Mouse (Mus musculus) embryonic facial prominence, embryonic 12.5 days (tissue): ENCODE data around the gene Rap1gap2. TPM values are rescaled to one million over a fixed set of nuclear protein-coding genes. Genes with fewer than 3 reads are reported as not detected.
A peak's percentile ranks its signal among the peaks of the same experiment; 100 is the strongest.

Experiments used
- ATAC-seq: fragments of 200-750 bp; cut with Nextera tagmentation; 2 replicates; pipeline ENCODE4 v1.8.0; 2017; ENCODE audit not compliant: insufficient number of reproducible peaks, insufficient read depth, low FRiP score, low TSS enrichment
- H3K27ac ChIP-seq: fragments of 300-500 bp; sonication (generic); 2 replicates; pipeline ENCODE4 v1.5.1; 2016; ENCODE audit warnings: mild to moderate bottlenecking
- H3K27me3 ChIP-seq: fragments of 300-500 bp; sonication (generic); 2 replicates; pipeline ENCODE4 v1.6.1; 2016; ENCODE audit warnings: mild to moderate bottlenecking, moderate library complexity
- H3K36me3 ChIP-seq: fragments of 300-500 bp; sonication (generic); 2 replicates; pipeline ENCODE4 v1.6.1; 2016; ENCODE audit warnings: mild to moderate bottlenecking
- H3K4me1 ChIP-seq: fragments of 300-500 bp; sonication (generic); 2 replicates; pipeline ENCODE4 v1.6.1; 2016
- H3K4me2 ChIP-seq: fragments of 300-500 bp; sonication (generic); replicated peaks from 2 replicates; pipeline ENCODE4 v1.6.1; 2016; ENCODE audit warnings: mild to moderate bottlenecking, moderate library complexity
- H3K4me3 ChIP-seq: fragments of 300-500 bp; sonication (generic); 2 replicates; pipeline ENCODE4 v1.5.1; 2016; ENCODE audit warnings: mild to moderate bottlenecking
- H3K9ac ChIP-seq: fragments of 300-500 bp; sonication (generic); 2 replicates; pipeline ENCODE4 v1.6.1; 2016; ENCODE audit warnings: mild to moderate bottlenecking, moderate library complexity
- H3K9me3 ChIP-seq: fragments of 300-500 bp; sonication (generic); 2 replicates; pipeline ENCODE4 v1.6.1; 2016; ENCODE audit warnings: mild to moderate bottlenecking, moderate library complexity
- WGBS: fragments of 180-500 bp; shearing (Covaris S2); methylation state at CpG from one replicate; pipeline ENCODE4 v1.1.7; 2016; 5-methylcytosine and 5-hydroxymethylcytosine counted together
- polyA plus RNA-seq: library from polyadenylated mRNA; unstranded; fragments of >200 nt; fragmentation: Nextera tagmentation; extraction: Ambion mirVana; gene quantifications from 2 replicates; pipeline ENCODE4 v1.2.1, GENCODE M21; 2016

The Rap1gap2 gene
- polyA plus RNA-seq, 1 experiment from 2014 or later: 3.6 TPM

DNA sequence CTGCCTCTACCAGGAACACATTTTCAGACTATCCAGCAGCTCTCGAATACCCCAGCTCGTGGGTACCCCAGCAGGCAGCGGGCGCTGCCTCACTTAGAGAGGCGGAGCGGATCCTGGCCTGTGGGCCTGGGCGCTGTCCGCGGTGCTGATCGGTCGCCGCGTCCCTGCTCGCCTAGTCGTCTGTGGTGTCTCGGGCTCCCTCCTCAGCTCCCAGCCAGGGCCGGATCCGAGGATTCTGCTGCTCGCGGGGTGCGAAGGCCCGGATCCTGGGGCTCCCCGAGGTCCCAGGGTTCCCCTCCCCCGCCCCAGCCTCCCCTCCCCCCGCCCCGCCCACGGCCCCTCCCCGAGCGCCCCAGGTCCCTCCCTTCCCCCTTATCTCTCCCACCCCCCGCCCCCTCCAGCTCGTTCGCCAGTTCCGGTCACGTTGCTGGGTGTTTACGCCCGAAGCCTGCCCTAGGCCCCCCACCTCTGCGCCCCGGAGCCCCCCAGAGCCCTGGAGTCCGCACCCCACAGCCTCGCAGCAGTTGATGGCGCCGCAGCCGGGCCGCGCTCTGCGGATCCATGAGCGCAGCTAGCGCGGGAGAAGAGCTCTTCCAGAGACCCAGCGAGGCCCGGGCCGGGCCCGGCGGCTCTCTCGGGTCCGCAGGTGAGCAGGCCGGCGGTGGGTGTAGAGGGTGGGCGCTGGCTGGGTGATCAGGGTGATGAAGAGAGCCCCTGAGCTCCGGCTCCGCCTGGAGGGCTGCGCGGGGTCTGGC, 8.7 kb upstream of the Rap1gap2 start, which contains the start of gene Ccdc92b:
Gene Ccdc92b (plus strand): TSS at position 405 of the 755 bp plus-strand sequence.
- under 1% methylated on average over 51 of the region's 63 CpGs for WGBS
- Histone ChIP-seq H3K27me3 (peaks cover 42% of the 10 kb centered on the region), H3K4me3 (peak within 1 kb of the TSS; percentile 37), H3K36me3 (no peaks in the 10 kb centered on the region), H3K9ac (peak within 1 kb of the TSS; percentile 24; the same call in 1 of the 2 replicates), H3K4me1 (peaks cover 8% of the 10 kb centered on the region; the same call in 1 of the 2 replicates), H3K27ac (no peak within 1 kb of the TSS), H3K4me2 (peak within 1 kb of the TSS; percentile 65), H3K9me3 (no peaks in the 10 kb centered on the region)
- peak; percentile 76 for ATAC-seq

DNA sequence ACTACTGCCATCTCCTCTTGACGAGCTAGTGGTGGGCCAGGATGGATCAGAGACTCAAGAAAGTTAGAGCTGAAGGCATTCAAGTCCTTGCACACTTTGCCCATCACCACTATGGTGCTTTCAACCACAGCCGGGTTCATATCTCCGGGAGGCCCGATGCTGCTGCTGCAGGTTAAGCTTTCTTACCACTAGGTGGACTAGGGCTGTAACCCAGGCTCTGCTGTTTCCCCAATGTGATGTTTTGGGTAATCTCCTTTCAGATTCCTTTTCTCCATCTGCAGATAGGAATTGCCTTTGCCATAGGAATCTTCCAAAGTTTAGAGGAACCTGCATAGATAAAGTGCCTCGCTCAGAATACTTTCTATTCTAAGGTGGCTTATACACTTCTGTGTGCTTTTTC, 4.9 kb upstream of the Rap1gap2 start:
- WGBS: 55% methylated on average over 5 of the region's 5 CpGs
- peaks cover 63% of the 10 kb centered on the region for H3K27me3 ChIP-seq

DNA sequence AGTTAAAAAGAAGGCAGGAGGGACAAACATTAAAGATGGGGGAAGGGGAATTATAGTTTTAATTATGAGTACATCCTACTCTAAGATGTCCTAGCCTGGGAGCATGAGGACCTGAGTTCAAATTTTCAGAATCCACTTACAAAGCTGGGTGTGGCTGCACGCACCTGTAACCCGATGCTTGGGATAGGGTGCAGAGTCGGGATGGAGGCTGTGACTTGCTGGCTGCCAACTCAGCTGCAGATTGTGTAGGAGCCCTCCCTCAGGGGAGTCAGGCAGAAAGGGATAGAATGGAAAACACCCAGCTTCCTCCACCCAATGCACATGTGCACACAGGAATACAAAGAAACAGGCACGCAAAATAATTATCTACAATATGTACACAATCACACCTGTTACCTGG, 2.7 kb upstream of the Rap1gap2 start:
- no peaks in the 10 kb centered on the region for H3K36me3 ChIP-seq
- H3K4me2 ChIP-seq: no peak overlapping the region
- no peaks in the 10 kb centered on the region for H3K9me3 ChIP-seq
- H3K27me3 ChIP-seq: peaks cover 61% of the 10 kb centered on the region
- no peak for ATAC-seq
- no peak overlapping the region for H3K27ac ChIP-seq
- no peak overlapping the region for H3K4me3 ChIP-seq
- peaks cover 4% of the 10 kb centered on the region; the same call in 1 of the 2 replicates for H3K4me1 ChIP-seq
- 65% methylated on average over 4 of the region's 4 CpGs for WGBS
- no peak overlapping the region for H3K9ac ChIP-seq

More for the DNA sequence above, 4.9 kb upstream of the Rap1gap2 start:
- Histone ChIP-seq H3K4me3 (no peak overlapping the region), H3K9me3 (no peaks in the 10 kb centered on the region), H3K27ac (no peak overlapping the region), H3K4me2 (no peak overlapping the region), H3K36me3 (no peaks in the 10 kb centered on the region), H3K9ac (no peak overlapping the region), H3K4me1 (peaks cover 12% of the 10 kb centered on the region)
- no peak for ATAC-seq

DNA sequence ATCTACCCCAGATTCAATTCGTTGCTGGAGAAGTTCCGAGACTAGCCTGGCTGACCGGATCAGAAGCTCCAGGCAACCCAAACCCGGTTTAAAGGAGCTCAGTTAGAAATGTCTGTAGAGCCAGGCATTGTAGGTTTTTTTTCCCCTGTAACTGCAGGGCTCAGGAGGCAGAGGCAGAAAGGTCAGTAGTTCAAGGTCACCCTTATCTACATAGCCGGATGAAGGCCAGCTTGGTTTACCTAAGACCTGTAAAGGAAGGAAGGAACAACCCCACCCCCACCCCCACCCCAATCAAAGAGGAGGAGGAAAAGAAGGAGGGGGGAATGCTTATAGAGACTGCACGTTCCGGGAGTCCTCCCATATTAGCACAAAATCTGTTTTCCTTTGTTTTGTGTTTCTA, 722 bp upstream of the Rap1gap2 start:
- Histone ChIP-seq H3K36me3 (no peaks in the 10 kb centered on the region), H3K27ac (no peak overlapping the region), H3K4me1 (peaks cover 4% of the 10 kb centered on the region; the same call in 1 of the 2 replicates), H3K27me3 (peaks cover 53% of the 10 kb centered on the region), H3K4me2 (no peak overlapping the region), H3K9ac (no peak overlapping the region), H3K9me3 (no peaks in the 10 kb centered on the region), H3K4me3 (no peak overlapping the region)
- ATAC-seq: no peak
- WGBS: 21% methylated on average over 7 of the region's 7 CpGs

DNA sequence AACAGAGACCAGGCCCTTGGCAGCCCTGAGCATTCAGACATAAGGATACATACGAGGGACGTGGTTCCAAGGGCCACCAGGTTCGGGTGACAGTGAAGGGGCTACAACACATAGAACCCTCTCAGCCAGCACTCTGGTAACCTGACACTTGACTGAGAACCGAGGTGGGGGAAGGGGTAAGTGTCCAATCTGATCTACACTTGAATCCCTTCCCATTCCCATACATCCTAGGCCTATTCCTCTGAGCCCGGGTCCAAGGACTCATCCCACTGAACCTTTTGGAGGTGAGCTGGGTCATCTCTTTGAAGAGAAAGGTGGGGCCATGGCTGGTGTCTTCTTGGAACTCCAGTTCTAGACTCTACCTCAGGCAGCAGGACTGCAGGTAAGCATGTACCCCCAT, 647 bp downstream of the Rap1gap2 start:
- H3K9me3 ChIP-seq: no peaks in the 10 kb centered on the region
- H3K4me2 ChIP-seq: peak overlapping the region; percentile 63; the same call in 1 of the 2 replicates
- no peak for ATAC-seq
- no peak overlapping the region for H3K27ac ChIP-seq
- peaks cover 48% of the 10 kb centered on the region for H3K27me3 ChIP-seq
- WGBS: 13% methylated on average over 5 of the region's 5 CpGs
- peak overlapping the region; percentile 31; the same call in 1 of the 2 replicates for H3K4me3 ChIP-seq
- H3K4me1 ChIP-seq: peaks cover 4% of the 10 kb centered on the region; the same call in 1 of the 2 replicates
- no peak overlapping the region for H3K9ac ChIP-seq
- no peaks in the 10 kb centered on the region for H3K36me3 ChIP-seq

DNA sequence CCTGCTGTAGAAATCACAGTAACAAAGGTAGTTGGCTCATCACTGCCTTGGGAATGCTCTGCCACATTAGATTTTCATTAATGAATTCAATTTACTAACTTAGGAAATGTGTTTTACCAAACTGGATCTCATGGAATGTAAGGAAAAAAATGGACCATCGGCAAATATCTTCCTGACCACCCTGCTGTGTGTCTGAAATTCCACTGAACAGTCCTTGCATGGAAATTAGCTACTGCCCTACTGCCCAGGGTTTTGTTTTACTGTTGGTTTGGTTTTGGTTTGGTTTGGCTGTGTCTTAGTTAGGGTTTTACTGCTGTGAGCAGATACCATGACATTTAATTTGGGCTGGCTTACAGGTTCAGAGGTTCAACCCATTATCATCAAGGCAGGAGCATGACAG, 8.4 kb downstream of the Rap1gap2 start:
- ATAC-seq: no peak
- Histone ChIP-seq H3K9me3 (0 out of 2 replicates have a peak, but pooled peaks cover 5% of the 10 kb centered on the region), H3K27ac (no peak overlapping the region), H3K4me2 (no peak overlapping the region), H3K27me3 (no peaks in the 10 kb centered on the region), H3K4me3 (no peak overlapping the region), H3K36me3 (no peaks in the 10 kb centered on the region), H3K9ac (no peak overlapping the region), H3K4me1 (no peaks in the 10 kb centered on the region)
- 84% methylated on average over 1 of the region's 1 CpGs for WGBS

DNA sequence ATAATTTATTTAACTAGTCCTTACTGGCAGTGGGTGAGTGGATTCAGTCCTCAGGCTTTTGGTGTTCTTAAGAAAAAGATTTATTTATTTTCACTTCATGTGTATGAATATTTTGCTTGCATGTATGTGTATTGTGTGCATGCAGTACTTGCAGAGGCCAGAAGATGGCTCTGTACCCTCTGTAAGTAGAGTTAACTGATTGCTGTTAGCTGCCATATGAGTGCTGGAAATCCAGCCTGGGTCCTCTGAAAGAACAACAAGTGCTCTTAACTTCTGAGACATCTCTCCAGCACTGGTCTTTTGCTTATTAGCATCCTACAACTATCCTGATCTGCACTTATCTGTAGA, 12.8 kb downstream of the Rap1gap2 start:
- ATAC-seq: no peak
- H3K4me1 ChIP-seq: no peaks in the 10 kb centered on the region
- 0 out of 2 replicates have a peak, but pooled peaks cover 5% of the 10 kb centered on the region for H3K9me3 ChIP-seq
- 0 out of 2 replicates have a peak, but pooled peaks cover under 1% of the 10 kb centered on the region for H3K27me3 ChIP-seq
- no peak overlapping the region for H3K4me2 ChIP-seq
- H3K27ac ChIP-seq: no peak overlapping the region
- H3K9ac ChIP-seq: no peak overlapping the region
- no peaks in the 10 kb centered on the region for H3K36me3 ChIP-seq
- no peak overlapping the region for H3K4me3 ChIP-seq

DNA sequence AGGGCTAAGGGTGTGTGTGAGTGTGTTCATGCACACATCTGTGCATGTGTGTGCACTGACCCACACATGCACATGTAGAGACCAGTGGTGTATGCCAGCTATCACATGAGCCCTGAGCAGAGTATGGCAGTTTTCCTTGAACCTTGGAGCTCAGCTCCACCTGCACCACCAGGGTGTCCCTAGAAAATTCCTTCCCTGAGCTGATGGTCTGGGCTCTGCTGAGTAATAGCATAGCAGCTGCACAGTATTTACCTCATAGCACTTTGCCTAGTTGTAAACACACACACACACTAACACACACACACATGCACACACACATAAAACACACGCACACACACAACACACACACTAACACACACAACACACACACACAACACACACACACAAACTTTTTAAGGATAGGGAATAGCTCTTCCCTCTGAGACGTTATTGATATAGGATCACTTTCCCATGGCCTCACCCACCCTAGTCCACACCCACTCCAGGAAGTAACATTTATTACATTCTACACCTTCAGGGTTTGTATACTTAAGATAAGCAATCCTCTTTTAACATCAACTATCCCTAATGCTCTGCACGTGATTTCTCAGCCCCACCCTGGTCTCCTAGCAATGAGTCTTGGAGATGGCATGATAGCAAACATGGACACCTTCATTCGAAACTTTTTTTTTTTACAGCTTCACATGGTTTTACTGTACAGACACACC, 13.3 kb downstream of the Rap1gap2 start:
- Histone ChIP-seq H3K4me1 (no peaks in the 10 kb centered on the region), H3K4me2 (no peak overlapping the region), H3K9ac (no peak overlapping the region), H3K36me3 (no peaks in the 10 kb centered on the region), H3K27me3 (peaks cover 5% of the 10 kb centered on the region), H3K9me3 (0 out of 2 replicates have a peak, but pooled peaks cover 5% of the 10 kb centered on the region), H3K4me3 (no peak overlapping the region), H3K27ac (no peak overlapping the region)
- WGBS: 78% methylated on average over 4 of the region's 4 CpGs
- ATAC-seq: no peak

DNA sequence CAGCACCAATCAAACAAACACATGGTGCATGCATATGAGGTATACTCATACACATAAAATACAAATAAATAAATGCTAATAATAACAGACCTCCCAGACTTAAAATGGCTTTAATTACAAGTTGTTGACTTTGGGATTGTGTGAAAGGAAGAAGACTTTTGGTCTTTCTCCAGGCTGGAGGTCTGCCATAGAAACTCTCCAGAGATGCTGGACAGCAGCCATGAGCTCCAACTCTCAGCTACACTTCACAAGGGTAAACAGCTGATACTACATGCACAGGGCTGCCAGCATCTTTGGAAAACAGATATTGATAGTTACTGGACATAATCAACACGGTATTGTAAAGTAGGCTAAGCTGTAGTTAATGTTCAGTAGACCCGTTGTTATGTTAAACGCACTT, 18.5 kb downstream of the Rap1gap2 start:
- Histone ChIP-seq H3K9me3 (no peaks in the 10 kb centered on the region), H3K4me1 (peaks cover 8% of the 10 kb centered on the region; the same call in 1 of the 2 replicates), H3K4me2 (no peak overlapping the region), H3K36me3 (no peaks in the 10 kb centered on the region), H3K4me3 (no peak overlapping the region), H3K27ac (no peak overlapping the region), H3K27me3 (peaks cover 55% of the 10 kb centered on the region), H3K9ac (no peak overlapping the region)
- WGBS: 91% methylated on average over 3 of the region's 3 CpGs
- no peak for ATAC-seq

DNA sequence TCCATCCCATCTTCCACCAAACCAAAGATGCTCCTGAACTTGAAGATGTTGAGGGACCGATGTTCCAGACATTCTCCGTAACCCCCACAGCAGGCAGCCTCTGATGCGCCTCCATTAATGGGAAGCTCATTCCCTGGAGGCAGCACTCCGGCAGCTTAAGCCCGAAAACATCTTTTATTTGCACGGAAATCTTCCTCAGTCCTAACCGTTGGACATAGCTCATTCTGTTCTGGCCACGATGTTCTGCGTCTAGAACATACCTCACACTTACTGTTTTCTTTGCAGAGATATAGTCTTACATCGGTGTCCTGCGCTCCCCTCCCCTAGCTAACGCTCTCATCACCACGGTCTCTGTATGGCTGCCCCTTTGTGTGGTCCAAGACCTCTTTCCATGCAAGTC, 20.0 kb downstream of the Rap1gap2 start:
- Histone ChIP-seq H3K4me3 (0 out of 2 replicates have a peak overlapping the region, but pooled peaks have one; percentile 40), H3K27me3 (peaks cover 55% of the 10 kb centered on the region), H3K9me3 (no peaks in the 10 kb centered on the region), H3K36me3 (no peaks in the 10 kb centered on the region), H3K9ac (no peak overlapping the region), H3K4me1 (peaks cover 8% of the 10 kb centered on the region; the same call in 1 of the 2 replicates), H3K27ac (no peak overlapping the region), H3K4me2 (peak overlapping the region; percentile 71)
- no peak for ATAC-seq
- WGBS: 38% methylated on average over 13 of the region's 13 CpGs

DNA sequence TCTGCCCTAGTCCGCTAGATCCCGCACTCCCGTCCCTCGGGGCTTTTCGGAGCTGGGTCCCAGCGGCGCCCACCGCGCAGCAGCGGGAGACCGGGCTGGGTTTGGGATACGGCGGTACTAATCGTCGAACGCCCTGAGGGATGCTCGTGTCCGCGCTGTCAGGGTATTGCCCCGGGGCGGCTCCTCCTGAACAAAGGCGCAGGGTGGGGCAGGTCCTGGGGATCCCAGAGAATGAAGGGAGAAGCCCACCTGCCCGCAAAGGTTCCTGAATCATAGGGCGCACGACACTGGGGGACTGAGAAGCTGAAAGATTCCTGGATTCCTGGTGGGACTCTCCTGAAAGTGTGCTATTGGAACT, 20.5 kb downstream of the Rap1gap2 start:
- Histone ChIP-seq H3K4me2 (peak overlapping the region; percentile 71), H3K36me3 (no peaks in the 10 kb centered on the region), H3K4me3 (peak overlapping the region; percentile 40), H3K27me3 (peaks cover 55% of the 10 kb centered on the region), H3K27ac (no peak overlapping the region), H3K9me3 (no peaks in the 10 kb centered on the region), H3K4me1 (peaks cover 8% of the 10 kb centered on the region; the same call in 1 of the 2 replicates), H3K9ac (peak overlapping the region; percentile 29; the same call in 1 of the 2 replicates)
- under 1% methylated on average over 25 of the region's 25 CpGs for WGBS
- ATAC-seq: no peak
